Mouse (Mus musculus) limb, embryonic 11.5 days (tissue): Measurements from ENCODE around the gene Itpkc. TPM values are rescaled to one million over a fixed set of nuclear protein-coding genes. Genes with fewer than 3 reads are reported as not detected.
A peak's percentile ranks its signal among the peaks of the same experiment; 100 is the strongest.

Experiments used
- ATAC-seq: fragments of 200-750 bp; cut with Nextera tagmentation; 2 replicates; pipeline ENCODE4 v1.8.0; 2017; ENCODE audit warnings: low read depth; ENCODE audit not compliant: insufficient number of reproducible peaks, low FRiP score, low TSS enrichment
- DNase-seq: peaks from one replicate; pipeline ENCODE4 v3.0.0-alpha.2; 2015; ENCODE audit warnings: low spot score
- H3K27ac ChIP-seq: fragments of 300-500 bp; sonication (generic); replicated peaks from 2 replicates; pipeline ENCODE4 v1.5.1; 2014; ENCODE audit warnings: low read depth, mild to moderate bottlenecking, low read length
- H3K27me3 ChIP-seq: fragments of 300-500 bp; sonication (generic); 2 replicates; pipeline ENCODE4 v1.6.1; 2014; ENCODE audit warnings: mild to moderate bottlenecking, low read length, mixed read lengths; ENCODE audit not compliant: control insufficient read depth, insufficient read depth
- H3K36me3 ChIP-seq: fragments of 300-500 bp; sonication (generic); 2 replicates; pipeline ENCODE4 v1.6.1; 2014; ENCODE audit warnings: mild to moderate bottlenecking, low read length, moderate library complexity, mixed read lengths; ENCODE audit not compliant: control insufficient read depth, insufficient read depth
- H3K4me1 ChIP-seq: fragments of 300-500 bp; sonication (generic); 2 replicates; pipeline ENCODE4 v1.6.1; 2014; ENCODE audit warnings: low read length, mixed read lengths; ENCODE audit not compliant: control insufficient read depth, insufficient read depth
- H3K4me2 ChIP-seq: fragments of 300-500 bp; sonication (generic); 2 replicates; pipeline ENCODE4 v1.6.1; 2014; ENCODE audit warnings: low read depth, mild to moderate bottlenecking, moderate library complexity; ENCODE audit not compliant: severe bottlenecking
- H3K4me3 ChIP-seq: fragments of 300-500 bp; sonication (generic); 2 replicates; pipeline ENCODE4 v1.5.1; 2014; ENCODE audit warnings: low read depth, low read length
- H3K9ac ChIP-seq: fragments of 300-500 bp; sonication (generic); 2 replicates; pipeline ENCODE4 v1.6.1; 2014; ENCODE audit warnings: mild to moderate bottlenecking, low read length
- H3K9me3 ChIP-seq: fragments of 300-500 bp; sonication (generic); 2 replicates; pipeline ENCODE4 v1.6.1; 2016; ENCODE audit warnings: low read length; ENCODE audit not compliant: control insufficient read depth
- WGBS: fragments of 180-500 bp; shearing (Covaris S2); extraction: QIAGEN DNeasy Blood & Tissue Kit; methylation state at CpG from one replicate; pipeline ENCODE4 v1.1.7; 2014; 5-methylcytosine and 5-hydroxymethylcytosine counted together
- polyA plus RNA-seq: library from polyadenylated mRNA; unstranded; fragments of >200 nt; fragmentation: Nextera tagmentation; extraction: Ambion mirVana; gene quantifications from 2 replicates; pipeline ENCODE4 v1.2.1, GENCODE M21; 2014

The Itpkc gene
- polyA plus RNA-seq, 1 experiment from 2014 or later, result 6.5 TPM

DNA sequence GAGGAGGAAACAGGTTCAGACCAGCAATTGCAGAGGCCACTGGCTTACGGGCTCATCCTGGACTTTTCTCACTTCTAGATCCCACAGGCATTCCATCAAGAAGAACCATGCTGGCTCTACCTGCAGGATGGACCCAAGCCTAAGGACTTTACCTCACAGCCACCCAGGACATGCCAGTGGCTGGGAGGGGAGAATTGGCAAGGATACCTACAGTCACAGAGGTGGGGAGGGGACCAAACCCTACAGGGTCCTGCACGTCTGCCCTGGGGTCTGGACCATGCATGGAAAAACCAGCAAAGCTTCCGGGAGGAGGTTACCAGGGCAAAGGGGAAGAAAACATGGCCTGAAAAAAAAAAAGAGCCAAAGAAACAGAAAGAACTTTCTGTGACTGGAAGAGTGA, 57.5 kb downstream of the Itpkc start:
- no peak overlapping the region for H3K9ac ChIP-seq
- no peak overlapping the region for H3K4me2 ChIP-seq
- no peak overlapping the region for H3K27ac ChIP-seq
- no peak for DNase-seq
- ATAC-seq, result no peak
- H3K36me3 ChIP-seq, result no peaks in the 10 kb centered on the region; the same call in 1 of the 2 replicates
- no peaks in the 10 kb centered on the region for H3K9me3 ChIP-seq
- no peak overlapping the region for H3K4me3 ChIP-seq
- no peaks in the 10 kb centered on the region for H3K27me3 ChIP-seq
- H3K4me1 ChIP-seq, result peaks cover 4% of the 10 kb centered on the region; the same call in 1 of the 2 replicates
- 84% methylated on average over 3 of the region's 3 CpGs for WGBS

DNA sequence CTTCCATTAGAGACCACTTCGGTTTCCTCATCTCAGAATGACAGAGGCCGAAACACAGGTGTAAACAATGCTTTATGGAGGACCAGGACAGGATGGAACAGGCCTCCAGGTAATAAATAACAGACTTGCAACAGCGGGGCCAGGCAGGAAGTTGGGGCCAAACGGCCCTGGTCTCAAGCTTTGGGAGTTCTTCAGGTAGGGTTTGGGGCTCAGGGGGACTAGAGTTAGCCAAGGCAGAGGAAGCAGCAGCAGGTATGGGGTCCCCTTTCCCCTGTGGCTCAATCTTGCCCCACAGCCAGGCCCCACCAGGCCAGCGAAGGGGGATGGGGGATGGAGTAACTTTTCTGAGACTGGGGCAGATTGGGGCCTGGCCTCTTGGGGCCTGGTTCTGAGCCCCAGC, 60.1 kb downstream of the Itpkc start:
- no peak for DNase-seq
- H3K27me3 ChIP-seq, result no peaks in the 10 kb centered on the region
- ATAC-seq, result no peak
- H3K9ac ChIP-seq, result no peak overlapping the region
- peaks cover 8% of the 10 kb centered on the region; the same call in 1 of the 2 replicates for H3K36me3 ChIP-seq
- no peak overlapping the region for H3K27ac ChIP-seq
- H3K4me2 ChIP-seq, result no peak overlapping the region
- no peaks in the 10 kb centered on the region for H3K9me3 ChIP-seq
- no peak overlapping the region for H3K4me3 ChIP-seq
- 74% methylated on average over 5 of the region's 5 CpGs for WGBS
- peaks cover 23% of the 10 kb centered on the region for H3K4me1 ChIP-seq

GRCm38 (mm10) chr7:27167475-27168094, 60.9 kb downstream of the Itpkc start:
- ATAC-seq (no peak), DNase-seq (no peak)
- 81% methylated on average over 11 of the region's 11 CpGs for WGBS
- Histone ChIP-seq H3K4me2 (peak overlapping the region; percentile 70), H3K27me3 (no peaks in the 10 kb centered on the region), H3K4me3 (peak overlapping the region; percentile 73; the same call in 1 of the 2 replicates), H3K36me3 (peaks cover 8% of the 10 kb centered on the region; the same call in 1 of the 2 replicates), H3K9ac (peak overlapping the region; percentile 30; the same call in 1 of the 2 replicates), H3K9me3 (no peaks in the 10 kb centered on the region), H3K4me1 (peaks cover 23% of the 10 kb centered on the region), H3K27ac (0 out of 2 replicates have a peak overlapping the region, but pooled peaks have one; percentile 36)

- Histone ChIP-seq H3K36me3 (peaks cover 8% of the 10 kb centered on the region), H3K9ac (peak within 1 kb of the TSS; percentile 87), H3K4me3 (peak within 1 kb of the TSS; percentile 73), H3K27ac (peak within 1 kb of the TSS; percentile 92), H3K9me3 (no peaks in the 10 kb centered on the region), H3K4me2 (peak within 1 kb of the TSS; percentile 70), H3K4me1 (peaks cover 23% of the 10 kb centered on the region), H3K27me3 (no peaks in the 10 kb centered on the region)
- WGBS, result 2% methylated on average over 53 of the region's 61 CpGs
- ATAC-seq, result peak; percentile 71
- DNase-seq, result peak; percentile 95
Observed at GRCm38 (mm10) chr7:27166614-27167474, 61.6 kb downstream of the Itpkc start, which contains the start of gene Egln2. Gene Egln2, minus strand, starts transcription at chr7:27166802.

DNA sequence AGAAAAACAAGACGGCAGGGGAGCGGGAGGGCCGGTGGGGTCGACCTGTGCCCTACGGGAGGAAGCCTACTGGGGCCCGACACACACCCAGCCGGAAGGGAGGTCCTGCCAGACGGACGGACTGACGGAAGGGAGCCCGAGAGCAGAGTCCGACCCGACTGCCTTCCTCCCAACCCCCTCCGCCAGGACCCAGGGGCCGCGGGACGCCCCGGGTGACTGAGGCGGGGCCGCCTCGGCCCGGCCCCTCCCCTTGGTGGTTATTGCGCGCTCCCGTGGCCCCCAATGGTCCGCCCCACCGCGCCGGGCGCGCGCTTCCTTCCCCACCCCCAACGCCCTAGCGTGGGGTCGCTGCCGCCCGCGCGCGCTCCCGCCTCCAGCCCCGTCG, 62.2 kb downstream of the Itpkc start:
- Histone ChIP-seq H3K4me2 (peak overlapping the region; percentile 70), H3K27me3 (no peaks in the 10 kb centered on the region), H3K4me3 (peak overlapping the region; percentile 73), H3K27ac (peak overlapping the region; percentile 92), H3K9me3 (no peaks in the 10 kb centered on the region), H3K36me3 (peaks cover 8% of the 10 kb centered on the region), H3K9ac (peak overlapping the region; percentile 87), H3K4me1 (peaks cover 26% of the 10 kb centered on the region)
- DNase-seq (peak; percentile 87), ATAC-seq (peak; percentile 78)
- 0% methylated on average over 21 of the region's 43 CpGs for WGBS

GRCm38 (mm10) chr7:27165696-27166095, 62.8 kb downstream of the Itpkc start:
- Histone ChIP-seq H3K4me1 (peaks cover 26% of the 10 kb centered on the region), H3K36me3 (peaks cover 8% of the 10 kb centered on the region)
- 4% methylated on average over 8 of the region's 8 CpGs for WGBS

DNA sequence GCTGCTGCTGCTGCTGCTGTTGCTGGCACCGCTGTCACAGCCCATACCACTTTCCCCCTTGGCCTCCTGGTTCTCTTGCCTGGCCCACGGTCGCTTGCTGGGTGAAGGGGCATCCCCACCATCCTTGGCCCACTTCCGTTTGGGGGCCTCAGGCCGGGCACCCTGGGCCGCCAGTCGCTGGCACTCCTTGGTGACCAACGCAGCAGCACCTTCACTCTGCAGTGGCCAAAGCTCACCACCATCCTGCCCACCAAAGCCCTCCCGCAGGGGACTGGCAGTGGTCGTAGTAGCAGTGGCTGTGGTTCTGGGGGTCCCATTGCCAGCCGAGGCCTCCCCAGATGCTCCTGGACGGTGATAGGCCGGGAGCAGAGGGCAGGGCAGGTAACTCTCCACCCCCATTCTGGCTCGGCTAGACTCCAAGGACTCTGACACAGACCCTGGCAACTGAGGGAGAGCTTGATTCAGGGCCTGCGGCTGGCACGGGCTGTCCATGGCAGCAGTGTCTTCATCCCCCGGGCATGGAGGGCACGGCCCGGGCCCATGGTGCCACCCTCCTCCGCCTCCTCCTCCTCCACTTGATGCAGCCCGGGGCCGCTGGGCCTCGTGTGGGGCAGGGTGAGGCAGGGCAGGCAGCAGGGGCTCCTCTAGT, 63.3 kb downstream of the Itpkc start:
- Histone ChIP-seq H3K4me1 (peaks cover 26% of the 10 kb centered on the region), H3K4me3 (peak overlapping the region; percentile 73), H3K36me3 (peaks cover 8% of the 10 kb centered on the region), H3K9ac (peak overlapping the region; percentile 87), H3K9me3 (no peaks in the 10 kb centered on the region), H3K27me3 (no peaks in the 10 kb centered on the region), H3K27ac (0 out of 2 replicates have a peak overlapping the region, but pooled peaks have one; percentile 92), H3K4me2 (peak overlapping the region; percentile 70)
- no peak for ATAC-seq
- no peak for DNase-seq
- WGBS, result 71% methylated on average over 23 of the region's 23 CpGs

More at GRCm38 (mm10) chr7:27165696-27166095, 62.8 kb downstream of the Itpkc start:
- H3K4me3 ChIP-seq, result peak overlapping the region; percentile 73
- peak overlapping the region; percentile 87 for H3K9ac ChIP-seq
- DNase-seq (no peak), ATAC-seq (no peak)
- peak overlapping the region; percentile 92 for H3K27ac ChIP-seq
- peak overlapping the region; percentile 70 for H3K4me2 ChIP-seq
- no peaks in the 10 kb centered on the region for H3K9me3 ChIP-seq
- no peaks in the 10 kb centered on the region for H3K27me3 ChIP-seq
